Mouse (Mus musculus): ENCODE measurements around the gene Irf8. TPM values are rescaled to one million over a fixed set of nuclear protein-coding genes. Genes with fewer than 3 reads are reported as not detected.

The Irf8 gene
- polyA plus RNA-seq, 1 experiment: 109 TPM

DNA sequence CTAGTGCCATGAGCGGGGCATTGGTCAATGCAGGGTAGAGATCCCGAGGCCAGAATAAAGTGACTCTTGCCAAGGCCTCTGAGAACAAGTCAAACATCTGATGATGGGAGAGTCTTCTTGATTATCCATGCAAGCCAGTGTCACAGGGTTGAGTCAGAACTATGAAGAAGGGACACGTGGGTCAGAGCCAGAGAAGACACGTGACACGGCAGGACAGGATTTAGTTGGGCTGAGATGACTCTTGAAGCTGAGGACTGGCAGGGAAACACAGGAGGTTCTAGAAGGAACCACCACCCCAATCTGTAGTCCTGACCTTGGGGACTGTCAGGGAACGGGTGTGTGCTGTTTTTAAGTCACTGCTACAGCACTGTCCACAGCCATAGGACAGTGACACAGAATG lies 23.7 kb downstream of the Irf8 start:
- DNase-seq: no peak
- Histone ChIP-seq H3K36me3 (ENCODE audit: control insufficient read depth, insufficient read depth, low read length) (no peaks in the 10 kb centered on the region), H3K27me3 (ENCODE audit: control insufficient read depth, insufficient read depth, low read length) (no peaks in the 10 kb centered on the region), H3K4me3 (ENCODE audit: control insufficient read depth, insufficient read depth, low read length) (no peak overlapping the region), H3K27ac (ENCODE audit: control insufficient read depth, insufficient read depth, low read length) (no peak overlapping the region), H3K4me1 (replicated peaks; ENCODE audit: control insufficient read depth, insufficient read depth, low read length) (peaks cover 25% of the 10 kb centered on the region)
- 71% methylated on average over 6 of the region's 6 CpGs for WGBS
- TF ChIP-seq CTCF (IDR thresholded peaks at IDR 0.05; ENCODE audit: borderline replicate concordance, control insufficient read depth, extremely low read depth, insufficient read depth, low read length, poor library complexity): no peak
- TF ChIP-seq POLR2A (IDR thresholded peaks at IDR 0.05; ENCODE audit: control insufficient read depth, extremely low read depth, insufficient read depth, low read length, poor library complexity): no peak

DNA sequence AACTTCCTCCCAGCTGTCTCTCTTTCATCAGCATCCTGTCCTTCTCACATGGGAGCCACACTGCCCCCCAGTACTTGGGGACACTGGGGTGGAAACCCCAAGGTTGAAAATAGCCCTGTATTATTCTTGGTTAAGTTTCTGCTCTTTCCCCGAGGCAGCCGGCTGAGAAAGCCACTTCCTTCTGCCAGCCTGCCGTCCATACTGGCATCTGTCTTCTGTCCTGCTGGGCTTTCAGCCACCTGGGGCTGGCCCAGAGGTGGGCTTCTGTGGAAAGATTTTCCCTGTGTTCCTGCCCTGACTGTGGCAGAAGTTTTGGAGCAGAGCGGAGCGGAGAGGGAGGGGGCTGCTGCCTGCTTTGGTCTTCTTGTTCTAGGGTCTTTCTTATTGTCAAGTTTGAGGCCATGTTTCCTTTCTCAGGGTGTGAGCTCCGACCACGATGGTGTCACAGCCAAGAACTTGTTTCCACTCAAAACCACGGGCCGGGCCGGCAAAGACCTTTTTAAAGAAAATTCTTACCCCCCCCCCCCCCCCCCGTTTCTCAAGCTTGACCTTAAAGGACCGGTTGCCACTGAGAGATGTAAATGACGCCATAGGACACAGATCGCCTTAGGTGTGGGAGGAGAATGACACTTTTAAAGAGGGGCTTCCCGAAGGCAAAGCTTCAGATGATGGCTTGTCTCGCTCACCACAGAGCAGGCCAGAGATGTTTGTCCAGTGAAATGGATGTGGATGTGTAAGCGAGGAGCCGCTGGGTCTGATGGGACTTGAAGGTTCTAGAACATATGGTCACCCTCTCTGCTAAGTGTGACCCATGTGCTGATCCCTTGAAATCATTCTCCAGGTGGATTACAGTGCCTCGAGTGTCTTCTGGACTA lies 24.4 kb downstream of the Irf8 start:
- H3K4me1 ChIP-seq (replicated peaks; ENCODE audit: control insufficient read depth, insufficient read depth, low read length): peaks cover 32% of the 10 kb centered on the region
- no peaks in the 10 kb centered on the region for H3K36me3 ChIP-seq (ENCODE audit: control insufficient read depth, insufficient read depth, low read length)
- TF ChIP-seq CTCF (IDR thresholded peaks at IDR 0.05; ENCODE audit: borderline replicate concordance, control insufficient read depth, extremely low read depth, insufficient read depth, low read length, poor library complexity): no peak
- no peak for TF ChIP-seq POLR2A (IDR thresholded peaks at IDR 0.05; ENCODE audit: control insufficient read depth, extremely low read depth, insufficient read depth, low read length, poor library complexity)
- H3K27me3 ChIP-seq (ENCODE audit: control insufficient read depth, insufficient read depth, low read length): no peaks in the 10 kb centered on the region
- DNase-seq: no peak
- WGBS: 54% methylated on average over 19 of the region's 19 CpGs
- H3K27ac ChIP-seq (ENCODE audit: control insufficient read depth, insufficient read depth, low read length): no peak overlapping the region
- no peak overlapping the region for H3K4me3 ChIP-seq (ENCODE audit: control insufficient read depth, insufficient read depth, low read length)

DNA sequence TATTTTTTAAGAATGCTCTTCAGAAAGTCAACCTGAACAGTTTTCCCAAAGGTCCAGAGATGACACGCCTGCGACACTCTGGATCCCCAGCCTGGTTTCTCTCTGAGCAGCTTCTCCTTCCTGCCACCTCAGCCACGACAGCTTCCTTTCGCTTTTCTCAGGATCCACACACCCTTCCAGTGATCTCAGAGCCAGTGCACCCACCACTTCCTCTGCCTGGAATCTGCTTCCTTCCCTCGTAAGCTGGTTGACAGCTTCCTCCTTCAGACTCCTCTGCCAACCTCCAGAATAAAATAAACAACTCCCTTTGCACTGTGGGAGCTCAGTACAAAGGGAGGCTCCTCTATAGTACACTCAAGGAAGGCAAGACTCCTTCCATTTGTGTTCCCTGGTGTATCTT lies 27.1 kb downstream of the Irf8 start:
- TF ChIP-seq CTCF (IDR thresholded peaks at IDR 0.05; ENCODE audit: borderline replicate concordance, control insufficient read depth, extremely low read depth, insufficient read depth, low read length, poor library complexity) (no peak), POLR2A (IDR thresholded peaks at IDR 0.05; ENCODE audit: control insufficient read depth, extremely low read depth, insufficient read depth, low read length, poor library complexity) (no peak)
- Histone ChIP-seq H3K4me1 (replicated peaks; ENCODE audit: control insufficient read depth, insufficient read depth, low read length) (peaks cover 35% of the 10 kb centered on the region), H3K27me3 (ENCODE audit: control insufficient read depth, insufficient read depth, low read length) (no peaks in the 10 kb centered on the region), H3K36me3 (ENCODE audit: control insufficient read depth, insufficient read depth, low read length) (no peaks in the 10 kb centered on the region), H3K4me3 (ENCODE audit: control insufficient read depth, insufficient read depth, low read length) (no peak overlapping the region), H3K27ac (ENCODE audit: control insufficient read depth, insufficient read depth, low read length) (no peak overlapping the region)
- WGBS: 28% methylated on average over 5 of the region's 5 CpGs
- no peak for DNase-seq

DNA sequence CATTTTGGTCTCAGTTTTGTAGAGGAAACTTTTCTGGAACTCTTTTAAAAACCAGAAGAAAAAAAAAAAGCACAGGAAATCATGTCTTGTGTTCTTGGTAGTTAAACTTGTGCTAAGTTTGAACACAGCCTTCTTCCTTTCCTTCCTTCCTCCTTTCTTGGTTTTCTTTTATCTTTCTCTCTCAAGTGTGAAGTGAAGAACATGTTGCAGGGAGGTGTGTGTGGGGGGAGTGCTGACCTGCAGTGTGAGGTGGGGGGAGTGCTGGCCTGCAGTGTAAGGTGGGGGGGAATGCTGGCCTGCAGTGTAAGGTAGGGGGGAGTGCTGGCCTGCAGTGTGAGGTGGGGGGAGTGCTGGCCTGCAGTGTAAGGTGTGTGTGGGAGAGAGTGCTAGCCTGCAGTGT lies 28.5 kb downstream of the Irf8 start:
- no peak for DNase-seq
- TF ChIP-seq CTCF (IDR thresholded peaks at IDR 0.05; ENCODE audit: borderline replicate concordance, control insufficient read depth, extremely low read depth, insufficient read depth, low read length, poor library complexity) (no peak), POLR2A (IDR thresholded peaks at IDR 0.05; ENCODE audit: control insufficient read depth, extremely low read depth, insufficient read depth, low read length, poor library complexity) (no peak)
- Histone ChIP-seq H3K36me3 (ENCODE audit: control insufficient read depth, insufficient read depth, low read length) (no peaks in the 10 kb centered on the region), H3K4me3 (ENCODE audit: control insufficient read depth, insufficient read depth, low read length) (no peak overlapping the region), H3K4me1 (replicated peaks; ENCODE audit: control insufficient read depth, insufficient read depth, low read length) (peaks cover 39% of the 10 kb centered on the region), H3K27ac (ENCODE audit: control insufficient read depth, insufficient read depth, low read length) (peak overlapping the region; percentile 53; the same call in 1 of the 2 replicates), H3K27me3 (ENCODE audit: control insufficient read depth, insufficient read depth, low read length) (no peaks in the 10 kb centered on the region)

DNA sequence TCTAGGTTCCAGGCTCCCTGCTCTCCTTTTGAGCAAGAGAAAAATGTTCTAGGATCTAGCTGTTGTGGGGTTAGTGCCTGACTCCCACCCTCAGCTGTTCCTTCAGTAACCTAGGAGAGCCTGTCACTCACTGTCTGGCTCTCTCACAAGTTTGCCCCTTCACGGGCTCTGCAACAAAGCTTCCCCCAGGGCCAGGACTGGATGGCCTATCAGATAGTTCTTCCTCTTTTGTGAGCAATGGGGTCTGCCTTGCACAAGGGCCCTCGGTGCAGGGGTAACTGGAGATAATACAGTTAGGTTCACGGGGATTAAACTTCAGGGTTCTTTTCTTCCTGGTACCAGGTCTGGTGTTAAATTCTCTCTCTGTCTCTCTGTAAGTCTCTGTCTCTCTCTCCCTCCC lies 30.5 kb downstream of the Irf8 start:
- TF ChIP-seq POLR2A (IDR thresholded peaks at IDR 0.05; ENCODE audit: control insufficient read depth, extremely low read depth, insufficient read depth, low read length, poor library complexity) (no peak), CTCF (IDR thresholded peaks at IDR 0.05; ENCODE audit: borderline replicate concordance, control insufficient read depth, extremely low read depth, insufficient read depth, low read length, poor library complexity) (no peak)
- H3K4me1 ChIP-seq (replicated peaks; ENCODE audit: control insufficient read depth, insufficient read depth, low read length): peaks cover 34% of the 10 kb centered on the region
- H3K27ac ChIP-seq (ENCODE audit: control insufficient read depth, insufficient read depth, low read length): no peak overlapping the region
- H3K4me3 ChIP-seq (ENCODE audit: control insufficient read depth, insufficient read depth, low read length): no peak overlapping the region
- DNase-seq: no peak
- H3K27me3 ChIP-seq (ENCODE audit: control insufficient read depth, insufficient read depth, low read length): no peaks in the 10 kb centered on the region
- 39% methylated on average over 3 of the region's 3 CpGs for WGBS
- no peaks in the 10 kb centered on the region for H3K36me3 ChIP-seq (ENCODE audit: control insufficient read depth, insufficient read depth, low read length)

DNA sequence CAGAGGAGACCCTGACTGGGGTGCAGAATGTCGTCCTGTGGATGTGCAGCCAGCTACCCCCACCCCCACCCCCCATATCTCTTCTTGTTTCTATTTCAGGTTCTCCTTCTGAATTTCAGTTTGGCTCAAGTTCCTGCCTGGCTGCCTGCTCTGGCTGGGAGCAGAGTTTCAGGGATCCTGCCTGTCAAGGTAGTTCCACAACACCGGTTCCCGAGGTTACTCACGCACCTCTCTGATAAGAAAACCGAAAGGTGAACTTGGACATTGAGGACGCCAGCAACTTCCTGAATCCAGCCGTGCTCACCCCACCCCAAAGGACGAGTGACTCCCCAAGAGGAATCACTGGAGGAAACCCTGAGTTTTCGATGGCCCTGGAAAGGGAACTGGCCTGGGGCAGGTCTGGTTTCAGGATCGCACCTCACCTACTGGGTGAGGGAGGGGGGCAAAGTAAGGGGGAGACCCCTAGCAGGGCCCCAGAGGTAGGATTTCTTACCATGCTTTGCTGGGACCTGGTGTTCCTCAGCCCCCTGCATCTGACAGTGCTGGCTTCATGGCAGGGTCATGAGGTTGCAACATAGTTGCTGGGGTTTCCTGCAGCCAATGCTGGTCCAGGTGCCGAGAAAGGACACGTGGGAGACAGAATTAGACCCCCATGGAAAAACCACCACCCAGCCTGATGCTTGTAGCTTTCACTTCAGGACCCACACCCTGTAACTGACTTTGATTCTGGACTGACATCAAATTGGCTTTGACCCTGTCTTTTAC lies 32.5 kb downstream of the Irf8 start:
- H3K36me3 ChIP-seq (ENCODE audit: control insufficient read depth, insufficient read depth, low read length): no peaks in the 10 kb centered on the region
- no peak overlapping the region for H3K4me3 ChIP-seq (ENCODE audit: control insufficient read depth, insufficient read depth, low read length)
- H3K27me3 ChIP-seq (ENCODE audit: control insufficient read depth, insufficient read depth, low read length): no peaks in the 10 kb centered on the region
- no peak for DNase-seq
- TF ChIP-seq POLR2A (IDR thresholded peaks at IDR 0.05; ENCODE audit: control insufficient read depth, extremely low read depth, insufficient read depth, low read length, poor library complexity) (no peak), CTCF (IDR thresholded peaks at IDR 0.05; ENCODE audit: borderline replicate concordance, control insufficient read depth, extremely low read depth, insufficient read depth, low read length, poor library complexity) (no peak)
- H3K4me1 ChIP-seq (replicated peaks; ENCODE audit: control insufficient read depth, insufficient read depth, low read length): peaks cover 35% of the 10 kb centered on the region
- 61% methylated on average over 12 of the region's 12 CpGs for WGBS
- no peak overlapping the region for H3K27ac ChIP-seq (ENCODE audit: control insufficient read depth, insufficient read depth, low read length)
